Mouse (Mus musculus) stomach, embryonic 14.5 days (tissue): ENCODE results near the gene Camkv. TPM values are rescaled to one million over a fixed set of nuclear protein-coding genes. Genes with fewer than 3 reads are reported as not detected.
A peak's percentile ranks its signal among the peaks of the same experiment; 100 is the strongest.

Experiments
- ATAC-seq: fragments of 200-750 bp; cut with Nextera tagmentation; 2 replicates; pipeline ENCODE4 v1.8.0; 2017; ENCODE audit warnings: low read depth, moderate TSS enrichment; ENCODE audit not compliant: insufficient number of reproducible peaks, insufficient read depth, low FRiP score
- H3K27ac ChIP-seq: fragments of 300-500 bp; sonication (generic); 2 replicates; pipeline ENCODE4 v1.5.1; 2014; ENCODE audit warnings: mild to moderate bottlenecking, low read length, moderate library complexity, mixed read lengths
- H3K27me3 ChIP-seq: fragments of 300-500 bp; sonication (generic); 2 replicates; pipeline ENCODE4 v1.6.1; 2014; ENCODE audit warnings: low read length, control low read depth, mixed read lengths; ENCODE audit not compliant: control insufficient read depth, insufficient read depth
- H3K36me3 ChIP-seq: fragments of 300-500 bp; sonication (generic); 2 replicates; pipeline ENCODE4 v1.6.1; 2014; ENCODE audit warnings: mild to moderate bottlenecking, control low read depth, low read length, moderate library complexity, mixed read lengths; ENCODE audit not compliant: control insufficient read depth, insufficient read depth
- H3K4me1 ChIP-seq: fragments of 300-500 bp; sonication (generic); 2 replicates; pipeline ENCODE4 v1.6.1; 2014; ENCODE audit warnings: low read length, control low read depth, mixed read lengths; ENCODE audit not compliant: control insufficient read depth, insufficient read depth
- H3K4me2 ChIP-seq: fragments of 300-500 bp; sonication (generic); replicated peaks from 2 replicates; pipeline ENCODE4 v1.6.1; 2014; ENCODE audit warnings: low read depth, low read length, control low read depth
- H3K4me3 ChIP-seq: fragments of 300-500 bp; sonication (generic); 2 replicates; pipeline ENCODE4 v1.5.1; 2014; ENCODE audit warnings: low read depth, low read length, control low read depth
- H3K9ac ChIP-seq: fragments of 300-500 bp; sonication (generic); replicated peaks from 2 replicates; pipeline ENCODE4 v1.6.1; 2014; ENCODE audit warnings: low read depth, mild to moderate bottlenecking, control low read depth, low read length, moderate library complexity, mixed read lengths
- H3K9me3 ChIP-seq: fragments of 300-500 bp; sonication (generic); 2 replicates; pipeline ENCODE4 v1.6.1; 2016; ENCODE audit warnings: low read depth, low read length, control low read depth; ENCODE audit not compliant: control insufficient read depth
- WGBS: fragments of 180-500 bp; shearing (Covaris S2); extraction: QIAGEN DNeasy Blood & Tissue Kit; methylation state at CpG from one replicate; pipeline ENCODE4 v1.1.7; 2014; 5-methylcytosine and 5-hydroxymethylcytosine counted together
- polyA plus RNA-seq: library from polyadenylated mRNA; unstranded; fragments of >200 nt; fragmentation: Nextera tagmentation; extraction: Ambion mirVana; gene quantifications from 2 replicates; pipeline ENCODE4 v1.2.1, GENCODE M21; 2014

Camkv gene
- polyA plus RNA-seq, 1 experiment from 2014 or later: 1.6 TPM

DNA sequence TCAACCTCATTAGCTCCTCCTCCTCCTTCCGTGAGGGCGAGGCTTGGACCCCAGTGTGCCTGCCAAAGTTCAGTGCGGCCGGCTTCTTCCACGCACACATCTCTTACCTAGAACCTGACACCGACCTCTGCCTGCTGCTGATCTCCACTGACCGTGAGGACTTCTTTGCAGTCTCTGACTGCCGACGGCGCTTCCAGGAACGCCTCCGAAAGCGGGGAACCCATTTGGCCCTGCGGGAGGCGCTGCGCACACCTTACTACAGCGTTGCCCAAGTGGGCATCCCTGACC, 33.9 kb upstream of the Camkv start:
- H3K4me2 ChIP-seq: peak overlapping the region; percentile 38
- no peak overlapping the region for H3K9ac ChIP-seq
- peak overlapping the region; percentile 20; the same call in 1 of the 2 replicates for H3K4me3 ChIP-seq
- ATAC-seq: no peak
- H3K27ac ChIP-seq: no peak overlapping the region
- no peaks in the 10 kb centered on the region for H3K9me3 ChIP-seq
- 23% methylated on average over 17 of the region's 17 CpGs for WGBS
- H3K36me3 ChIP-seq: peaks cover 3% of the 10 kb centered on the region; the same call in 1 of the 2 replicates
- peaks cover 17% of the 10 kb centered on the region; the same call in 1 of the 2 replicates for H3K4me1 ChIP-seq
- H3K27me3 ChIP-seq: 0 out of 2 replicates have a peak, but pooled peaks cover 5% of the 10 kb centered on the region

DNA sequence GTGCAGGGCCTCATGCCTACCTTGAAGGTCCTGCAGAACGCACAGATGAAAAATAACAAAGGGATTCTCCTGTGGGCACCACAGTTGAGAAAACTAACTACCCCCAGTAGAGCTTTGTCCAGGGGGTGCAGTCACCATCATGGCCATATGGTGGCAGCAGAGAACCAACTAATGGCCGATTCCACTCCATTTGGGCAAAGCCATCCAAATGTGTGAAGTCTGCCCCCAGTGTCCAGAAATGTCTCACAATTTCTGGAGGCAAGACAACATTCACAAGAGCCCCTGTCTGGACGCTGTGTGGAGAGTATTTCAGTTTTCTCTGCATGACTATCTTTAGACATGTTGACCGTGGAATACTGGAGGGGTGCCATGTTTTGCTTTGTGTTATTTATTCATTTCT, 30.7 kb upstream of the Camkv start:
- 5% methylated on average over 4 of the region's 4 CpGs for WGBS
- no peaks in the 10 kb centered on the region for H3K9me3 ChIP-seq
- H3K4me2 ChIP-seq: no peak overlapping the region
- H3K4me3 ChIP-seq: no peak overlapping the region
- ATAC-seq: no peak
- no peak overlapping the region for H3K27ac ChIP-seq
- no peak overlapping the region for H3K9ac ChIP-seq
- H3K27me3 ChIP-seq: 0 out of 2 replicates have a peak, but pooled peaks cover 5% of the 10 kb centered on the region
- H3K4me1 ChIP-seq: peaks cover 42% of the 10 kb centered on the region
- peaks cover 3% of the 10 kb centered on the region; the same call in 1 of the 2 replicates for H3K36me3 ChIP-seq

DNA sequence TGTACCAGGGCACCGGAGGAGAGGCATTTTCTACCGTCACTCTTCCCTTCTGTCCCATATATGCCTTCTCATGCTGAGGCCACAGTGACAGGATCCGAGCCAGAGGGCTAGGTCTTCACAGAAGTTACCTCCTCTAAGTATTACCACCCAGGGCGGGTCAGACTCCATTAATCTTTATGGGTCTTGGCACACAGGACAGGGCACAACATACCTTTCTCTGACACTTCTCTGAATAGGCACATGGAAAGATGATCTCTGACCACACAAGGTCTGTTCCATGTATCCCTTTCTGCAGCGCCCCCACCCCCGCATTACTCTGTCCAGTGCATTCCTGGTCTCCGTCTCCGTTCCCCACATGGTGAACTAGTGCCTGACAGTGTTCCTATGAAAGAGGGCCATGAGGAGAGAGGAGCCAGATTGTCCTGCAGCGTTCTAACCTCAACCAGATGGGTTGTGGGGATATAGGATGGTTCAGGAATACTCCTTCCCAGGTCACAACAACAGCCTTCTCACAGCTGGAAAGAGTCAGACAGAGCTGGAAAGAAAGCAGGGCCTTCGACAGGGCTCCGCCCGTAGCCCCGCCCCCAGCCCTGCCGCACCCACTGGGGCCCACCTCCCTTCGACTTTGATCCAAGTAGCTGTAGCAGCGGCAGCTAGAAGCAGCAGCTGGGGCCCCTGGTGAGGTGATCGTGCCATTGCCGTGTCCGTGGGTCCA, 29.1 kb upstream of the Camkv start, which contains the start of gene Mst1r:
Mst1r (plus strand) TSS at position 622 of the 715 bp plus-strand sequence.
- H3K36me3 ChIP-seq: peaks cover 3% of the 10 kb centered on the region; the same call in 1 of the 2 replicates
- WGBS: 15% methylated on average over 19 of the region's 19 CpGs
- peak within 1 kb of the TSS; percentile 74 for H3K4me2 ChIP-seq
- peak; percentile 77 for ATAC-seq
- peak within 1 kb of the TSS; percentile 78 for H3K27ac ChIP-seq
- no peaks in the 10 kb centered on the region for H3K9me3 ChIP-seq
- peak within 1 kb of the TSS; percentile 44 for H3K4me3 ChIP-seq
- H3K9ac ChIP-seq: peak within 1 kb of the TSS; percentile 42
- H3K27me3 ChIP-seq: no peaks in the 10 kb centered on the region
- peaks cover 45% of the 10 kb centered on the region for H3K4me1 ChIP-seq

DNA sequence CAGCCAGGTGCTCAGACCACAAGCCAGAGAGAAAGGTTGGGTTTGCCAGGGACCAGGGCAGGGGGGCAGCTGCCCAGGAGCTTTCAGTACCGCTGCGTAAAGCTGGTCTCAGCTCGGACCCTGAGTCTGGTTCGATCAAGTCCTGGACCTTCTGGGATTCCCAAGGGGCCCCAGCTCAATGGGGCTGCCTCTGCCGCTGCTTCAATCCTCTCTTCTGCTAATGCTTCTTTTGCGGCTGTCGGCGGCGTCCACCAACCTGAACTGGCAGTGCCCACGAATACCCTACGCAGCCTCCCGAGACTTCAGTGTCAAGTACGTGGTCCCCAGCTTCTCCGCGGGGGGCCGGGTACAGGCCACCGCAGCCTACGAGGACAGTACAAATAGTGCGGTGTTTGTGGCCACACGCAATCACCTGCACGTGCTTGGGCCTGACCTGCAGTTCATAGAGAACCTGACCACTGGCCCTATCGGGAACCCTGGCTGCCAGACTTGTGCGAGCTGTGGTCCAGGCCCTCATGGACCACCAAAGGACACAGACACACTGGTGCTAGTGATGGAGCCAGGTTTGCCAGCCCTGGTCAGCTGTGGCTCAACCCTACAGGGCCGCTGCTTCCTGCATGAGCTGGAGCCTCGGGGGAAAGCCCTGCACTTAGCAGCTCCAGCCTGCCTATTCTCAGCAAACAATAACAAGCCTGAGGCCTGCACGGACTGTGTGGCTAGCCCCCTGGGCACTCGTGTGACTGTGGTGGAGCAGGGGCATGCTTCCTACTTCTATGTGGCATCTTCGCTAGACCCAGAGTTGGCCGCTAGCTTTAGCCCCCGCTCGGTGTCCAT, 28.3 kb upstream of the Camkv start:
- no peak for ATAC-seq
- Histone ChIP-seq H3K4me1 (peaks cover 45% of the 10 kb centered on the region), H3K27me3 (no peaks in the 10 kb centered on the region), H3K36me3 (peaks cover 3% of the 10 kb centered on the region; the same call in 1 of the 2 replicates), H3K27ac (peak overlapping the region; percentile 77), H3K4me3 (peak overlapping the region; percentile 44), H3K9me3 (no peaks in the 10 kb centered on the region), H3K9ac (peak overlapping the region; percentile 42), H3K4me2 (peak overlapping the region; percentile 74)
- WGBS: 42% methylated on average over 31 of the region's 31 CpGs

DNA sequence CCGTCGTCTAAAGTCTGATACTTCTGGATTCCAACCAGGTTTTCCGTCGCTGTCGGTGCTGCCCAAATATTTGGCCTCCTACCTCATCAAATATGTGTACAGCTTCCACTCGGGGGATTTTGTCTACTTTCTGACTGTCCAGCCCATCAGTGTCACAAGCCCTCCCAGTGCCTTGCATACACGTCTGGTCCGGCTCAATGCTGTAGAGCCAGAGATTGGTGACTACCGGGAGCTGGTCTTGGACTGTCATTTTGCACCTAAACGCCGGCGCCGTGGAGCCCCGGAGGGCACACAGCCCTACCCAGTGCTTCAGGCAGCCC, 27.7 kb upstream of the Camkv start:
- peak overlapping the region; percentile 74 for H3K4me2 ChIP-seq
- ATAC-seq: no peak
- peak overlapping the region; percentile 44 for H3K4me3 ChIP-seq
- no peaks in the 10 kb centered on the region for H3K27me3 ChIP-seq
- H3K27ac ChIP-seq: peak overlapping the region; percentile 77
- H3K36me3 ChIP-seq: peaks cover under 1% of the 10 kb centered on the region; the same call in 1 of the 2 replicates
- 62% methylated on average over 14 of the region's 14 CpGs for WGBS
- peak overlapping the region; percentile 42; the same call in 1 of the 2 replicates for H3K9ac ChIP-seq
- no peaks in the 10 kb centered on the region for H3K9me3 ChIP-seq
- peaks cover 45% of the 10 kb centered on the region for H3K4me1 ChIP-seq

DNA sequence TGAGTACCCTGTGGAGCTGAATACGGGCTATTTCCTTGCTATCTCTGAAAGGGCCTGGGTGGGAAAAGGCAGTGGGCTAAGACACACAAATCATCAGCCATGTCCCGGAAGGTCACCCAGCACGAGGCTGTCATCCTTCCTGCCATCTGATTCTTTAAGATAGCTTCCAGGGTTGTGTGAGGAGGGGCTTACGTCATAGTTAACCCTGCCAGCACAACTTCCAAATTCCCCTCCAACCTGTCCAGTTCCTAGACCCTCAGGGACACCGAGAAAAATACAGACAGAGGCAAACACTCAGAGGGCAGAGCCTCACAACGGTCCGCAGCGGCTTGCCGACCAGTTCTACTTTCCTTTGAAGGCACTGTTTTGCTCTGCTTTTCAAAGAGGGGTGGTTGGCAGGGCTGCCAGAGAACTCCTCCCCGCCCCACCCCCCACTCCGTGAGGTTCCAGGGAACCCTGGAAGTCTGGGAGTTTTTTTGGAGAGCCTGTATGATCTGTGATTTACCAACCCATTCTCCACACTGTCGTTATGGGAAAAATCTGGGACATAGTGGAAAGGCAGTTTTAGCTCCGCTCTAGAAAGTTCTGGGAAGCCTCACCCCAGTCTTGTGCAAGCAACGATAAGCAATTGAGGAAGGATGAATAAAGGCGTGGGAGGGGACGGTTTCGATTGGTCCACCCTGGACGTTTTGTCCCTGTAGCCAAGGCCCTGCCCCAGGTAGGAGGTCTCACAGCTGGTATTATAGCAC, 26.9 kb upstream of the Camkv start:
- Histone ChIP-seq H3K27me3 (no peaks in the 10 kb centered on the region), H3K36me3 (peaks cover 2% of the 10 kb centered on the region; the same call in 1 of the 2 replicates), H3K4me2 (peak overlapping the region; percentile 74), H3K27ac (peak overlapping the region; percentile 52; the same call in 1 of the 2 replicates), H3K4me3 (peak overlapping the region; percentile 44), H3K9me3 (no peaks in the 10 kb centered on the region), H3K4me1 (peaks cover 45% of the 10 kb centered on the region), H3K9ac (no peak overlapping the region; the same call in 1 of the 2 replicates)
- 28% methylated on average over 18 of the region's 18 CpGs for WGBS
- ATAC-seq: no peak

DNA sequence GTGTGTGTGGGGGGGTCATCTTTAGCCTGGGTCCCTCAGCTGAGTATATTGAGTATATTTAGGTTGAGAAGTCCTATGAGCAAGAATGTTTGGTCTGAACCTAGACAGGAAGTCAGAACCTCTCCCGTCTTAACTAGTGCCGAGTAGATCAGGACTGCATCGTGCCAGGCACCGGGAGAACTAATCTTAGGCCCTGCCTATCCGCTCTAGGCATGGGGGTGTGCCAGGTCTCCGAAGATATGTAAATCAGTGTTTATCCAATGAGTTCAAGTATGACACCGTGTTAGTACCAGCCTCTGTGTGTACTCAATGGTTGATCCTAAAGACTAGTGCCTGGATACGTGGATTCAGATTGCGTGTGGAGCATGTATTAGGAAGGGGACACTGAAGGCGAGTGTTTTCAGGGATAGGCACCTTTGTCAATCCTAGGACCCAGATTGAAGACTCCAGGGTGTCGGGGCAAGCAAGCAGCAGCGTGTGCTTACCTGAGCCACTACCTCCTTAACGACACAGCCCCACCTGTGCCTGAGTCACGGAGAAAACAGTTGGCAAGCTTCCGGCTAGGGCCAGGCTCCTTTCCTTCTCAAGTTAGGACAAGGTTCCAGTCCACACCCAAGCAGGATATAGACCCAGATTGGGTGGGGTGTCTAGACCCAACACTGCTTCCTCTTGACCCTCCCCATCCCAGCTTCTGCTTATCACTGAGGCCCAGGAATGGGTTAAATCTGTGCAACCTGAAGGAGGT, 25.3 kb upstream of the Camkv start:
- 71% methylated on average over 15 of the region's 15 CpGs for WGBS
- Histone ChIP-seq H3K9me3 (no peaks in the 10 kb centered on the region), H3K4me3 (no peak overlapping the region; the same call in 1 of the 2 replicates), H3K4me1 (peaks cover 43% of the 10 kb centered on the region), H3K9ac (no peak overlapping the region), H3K36me3 (peaks cover 3% of the 10 kb centered on the region; the same call in 1 of the 2 replicates), H3K27me3 (no peaks in the 10 kb centered on the region), H3K4me2 (peak overlapping the region; percentile 74), H3K27ac (peak overlapping the region; percentile 40; the same call in 1 of the 2 replicates)
- peak; percentile 43; the same call in 1 of the 2 replicates for ATAC-seq
